16 mouse cellular contexts compared by ENCODE assay signal in genomic region chr9:115933243-115933964, GRCm38 (mm10). TPM values are rescaled to one million over a fixed set of nuclear protein-coding genes. Genes with fewer than 3 reads are reported as not detected.
DNase-seq lines count a peak whose midpoint lies in the region; ATAC-seq and TF ChIP-seq lines count a peak whose summit lies in the region.
"Had no signal": no experiment of that assay in that cellular context is flagged by ENCODE, and none has a peak within 500 bp of the region (broad histone marks: within the 10 kb centered on the region; RNA-seq: fewer than 3 reads in every experiment).

No protein-coding gene starts in this region.

- intact Hi-C loops in left cerebral cortex, adult 2 months (cut with DNase I), result no loop called here

- H3K4me3 ChIP-seq in left cerebral cortex, adult 2 months, result no peak overlapping the region
- H3K4me3 ChIP-seq in limb, embryonic 10.5 days, result no peak overlapping the region
- no peak overlapping the region for H3K4me3 ChIP-seq in neural tube, embryonic 15.5 days (replicated peaks)
- H3K4me3 ChIP-seq: heart, embryonic 15.5 days; stomach, embryonic 15.5 days had no signal

- ATAC-seq in neural tube, embryonic 15.5 days (ENCODE audit: low FRiP score), result peak; percentile 47; the same call in 1 of the 2 replicates
- ATAC-seq: Patski had no signal

- peak; percentile 8 for DNase-seq in adrenal gland, adult 8-10 months
- no peak for DNase-seq in adrenal gland, adult 18-20 months (ENCODE audit: low spot score in 2 of 2)
- DNase-seq in left cerebral cortex, adult 2 months (ENCODE audit: extremely low spot score in 1 of 2, low spot score in 2 of 2), result no peak
- DNase-seq in left cerebral cortex, adult 8-10 months (ENCODE audit: low spot score in 2 of 2), result no peak
- peak; percentile 50 for DNase-seq in limb, embryonic 10.5 days (ENCODE audit: low spot score)
- no peak for DNase-seq in lung, postnatal 14 days
- no peak for DNase-seq in ovary, adult 18-20 months (ENCODE audit: low spot score)
- DNase-seq: lung, adult 2 months; retina, postnatal 1 day; thymus, postnatal 14 days had no signal

- H3K9me3 ChIP-seq in limb, embryonic 10.5 days (replicated peaks), result no peaks in the 10 kb centered on the region
- H3K9me3 ChIP-seq in neural tube, embryonic 15.5 days (replicated peaks), result no peaks in the 10 kb centered on the region
- H3K9me3 ChIP-seq: heart, embryonic 15.5 days; stomach, embryonic 15.5 days had no signal

- H3K36me3 ChIP-seq in limb, embryonic 10.5 days, result no peaks in the 10 kb centered on the region
- H3K36me3 ChIP-seq in neural tube, embryonic 15.5 days, result no peaks in the 10 kb centered on the region
- H3K36me3 ChIP-seq: heart, embryonic 15.5 days; stomach, embryonic 15.5 days had no signal

- H3K4me2 ChIP-seq in neural tube, embryonic 15.5 days, result no peak overlapping the region
- H3K4me2 ChIP-seq: heart, embryonic 15.5 days; stomach, embryonic 15.5 days had no signal

- H3K4me1 ChIP-seq in limb, embryonic 10.5 days, result peaks cover 23% of the 10 kb centered on the region
- H3K4me1 ChIP-seq in neural tube, embryonic 15.5 days, result peaks cover 10% of the 10 kb centered on the region
- H3K4me1 ChIP-seq: stomach, embryonic 15.5 days had no signal

- H3K27me3 ChIP-seq in limb, embryonic 10.5 days (ENCODE audit: low read depth, poor library complexity, severe bottlenecking), result no peaks in the 10 kb centered on the region
- no peaks in the 10 kb centered on the region for H3K27me3 ChIP-seq in neural tube, embryonic 15.5 days (replicated peaks)
- H3K27me3 ChIP-seq: heart, embryonic 15.5 days; Patski; stomach, embryonic 15.5 days had no signal

- no peak overlapping the region for H3K9ac ChIP-seq in neural tube, embryonic 15.5 days (replicated peaks)
- H3K9ac ChIP-seq: heart, embryonic 15.5 days; stomach, embryonic 15.5 days had no signal

- no peak for TF ChIP-seq CTCF in left cerebral cortex, adult 2 months (IDR thresholded peaks at IDR 0.05)

- WGBS in limb, embryonic 10.5 days, result 50% methylated on average over 7 of the region's 7 CpGs
- WGBS in neural tube, embryonic 15.5 days, result 16% methylated on average over 7 of the region's 7 CpGs

- H3K27ac ChIP-seq in left cerebral cortex, adult 2 months, result peak overlapping the region; percentile 55; the same call in 1 of the 2 replicates
- peak overlapping the region; percentile 73 for H3K27ac ChIP-seq in limb, embryonic 10.5 days
- peak overlapping the region; percentile 30 for H3K27ac ChIP-seq in neural tube, embryonic 15.5 days (replicated peaks)
- H3K27ac ChIP-seq: heart, embryonic 15.5 days; stomach, embryonic 15.5 days had no signal

RNA-seq across cellular contexts. Expression of gene Gadl1, which starts 24.1 kb away (rescaled TPM):
- under 1 TPM in 2 of 4 experiments, not detected in 2; 0.17 to 0.31 TPM for total RNA-seq in adrenal gland, adult 8-10 months (2022)
- total RNA-seq in adrenal gland, adult 18-20 months (2021), result under 1 TPM in 1 of 2 experiments, not detected in 1; 0.23 TPM
- under 1 TPM; 0.57 to 0.61 TPM for total RNA-seq in left cerebral cortex, adult 2 months (2021)
- 1 to 10 TPM in 1 of 4 experiments, under 1 TPM in 3; 0.67 to 1.6 (median 0.84) TPM for total RNA-seq in left cerebral cortex, adult 8-10 months (2022)
- polyA plus RNA-seq in limb, embryonic 10.5 days (2016; fragmentation: Nextera tagmentation; extraction: Ambion mirVana), result 0.31 and 0.44 TPM in 2 replicates
- polyA plus RNA-seq in neural tube, embryonic 15.5 days (2015; fragmentation: Nextera tagmentation; extraction: Ambion mirVana), result 0.37 and 0.46 TPM in 2 replicates
- polyA plus RNA-seq: gonadal fat pad, adult 2 months; small intestine, adult 2 months had no signal

Comparison
In these comparisons a context has a peak if more than half of its experiments do, and no peak if none do; other contexts are left out.
1. DNase-seq: peak in adrenal gland, adult 8-10 months (single experiment) and limb, embryonic 10.5 days (single experiment); none in adrenal gland, adult 18-20 months (0 of 2), left cerebral cortex, adult 2 months (0 of 2), left cerebral cortex, adult 8-10 months (0 of 2), lung, postnatal 14 days (single experiment) and ovary, adult 18-20 months (single experiment).
2. Peak in every context shown above with its lines, with median percentiles within 50 percentile points of each other: H3K27ac ChIP-seq.